Mouse (Mus musculus): ENCODE data around the gene Mapk8ip2. TPM values are rescaled to one million over a fixed set of nuclear protein-coding genes. Genes with fewer than 3 reads are reported as not detected.

The Mapk8ip2 gene
- total RNA-seq, 4 experiments from 2014 or later = 14.3 to 19.0 (median 15.0) TPM

DNA sequence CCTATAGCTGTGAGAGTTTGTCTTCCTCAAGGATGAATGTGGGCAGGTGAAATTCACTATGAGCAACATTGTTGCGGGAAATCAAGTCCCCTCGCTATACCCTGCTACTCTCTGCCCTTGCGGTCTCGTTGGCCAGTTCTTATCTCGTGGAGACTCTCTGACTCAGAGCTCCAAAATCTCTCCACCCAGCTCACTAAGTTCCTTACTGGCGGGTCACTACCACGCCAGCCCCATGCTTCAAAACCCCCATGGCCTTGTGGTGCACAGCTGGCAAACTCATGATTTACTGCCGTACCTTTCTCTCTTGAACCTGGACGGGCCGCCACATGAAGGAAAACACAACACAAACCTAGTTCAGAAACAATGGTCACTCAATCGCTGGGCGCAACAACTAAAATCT is 34.5 kb downstream of the Mapk8ip2 start:
- DNase-seq = no peak

DNA sequence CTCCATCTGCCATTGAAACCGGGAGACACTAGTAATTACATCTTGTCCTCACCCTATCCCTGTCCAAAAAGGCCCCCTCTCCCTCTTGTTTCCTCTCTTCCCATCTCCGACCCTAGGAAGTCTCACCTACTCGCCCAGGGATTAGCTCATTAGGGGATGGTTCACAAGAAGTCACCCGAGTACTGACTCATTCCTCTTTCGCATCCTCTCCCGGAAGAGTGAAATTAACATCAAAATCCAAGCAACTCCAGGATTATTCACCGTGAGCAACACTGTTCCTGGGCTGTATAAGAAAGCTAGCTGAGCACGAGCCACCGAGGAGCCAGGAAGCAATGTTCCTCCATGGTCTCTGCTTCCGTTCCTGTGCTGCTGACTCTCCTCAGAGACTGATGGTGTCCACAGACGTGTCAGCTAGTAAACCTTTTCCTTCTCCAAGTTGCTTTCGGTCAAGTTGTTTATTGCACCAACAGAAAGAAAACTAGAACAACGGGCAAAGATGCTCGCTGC is 35.0 kb downstream of the Mapk8ip2 start:
- DNase-seq = no peak

DNA sequence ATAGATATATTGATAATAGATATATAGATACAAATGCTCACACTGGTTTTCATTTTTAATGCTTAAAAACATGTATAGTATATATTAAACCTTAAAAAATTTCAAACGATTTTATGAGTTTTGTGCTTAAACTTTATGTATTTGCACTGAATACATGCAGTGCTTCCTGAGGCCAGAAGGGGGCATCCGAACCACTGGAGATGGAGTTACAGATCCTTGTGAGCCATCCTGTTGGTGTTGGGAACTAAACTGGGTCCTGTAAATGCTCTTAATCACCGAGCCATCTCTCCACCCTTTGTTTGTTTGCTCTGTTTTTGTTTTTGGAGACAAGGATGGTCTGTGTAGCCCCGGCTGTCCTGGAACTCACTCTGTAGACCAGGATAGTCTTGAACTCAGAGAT is 41.3 kb downstream of the Mapk8ip2 start:
- no peak for DNase-seq

DNA sequence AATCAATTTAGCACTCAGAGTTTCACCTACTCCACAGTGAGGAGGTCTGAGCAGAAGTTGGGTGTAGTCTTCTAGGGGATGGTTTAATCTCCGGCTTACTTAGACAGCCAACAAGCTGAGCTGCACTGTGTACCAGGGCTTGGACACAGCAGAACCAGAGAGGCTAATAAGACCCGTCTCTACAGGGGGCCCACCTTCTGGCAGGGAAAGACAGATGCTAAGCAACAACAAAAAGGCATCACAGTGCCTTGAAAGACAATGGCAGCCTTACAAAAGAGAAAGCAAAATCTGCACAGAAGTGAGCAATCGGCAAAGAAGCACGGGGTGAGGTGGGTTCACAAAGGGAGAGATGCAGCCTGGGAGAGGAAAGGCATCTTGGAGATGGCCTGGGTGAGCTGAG is 42.4 kb downstream of the Mapk8ip2 start:
- DNase-seq = no peak

DNA sequence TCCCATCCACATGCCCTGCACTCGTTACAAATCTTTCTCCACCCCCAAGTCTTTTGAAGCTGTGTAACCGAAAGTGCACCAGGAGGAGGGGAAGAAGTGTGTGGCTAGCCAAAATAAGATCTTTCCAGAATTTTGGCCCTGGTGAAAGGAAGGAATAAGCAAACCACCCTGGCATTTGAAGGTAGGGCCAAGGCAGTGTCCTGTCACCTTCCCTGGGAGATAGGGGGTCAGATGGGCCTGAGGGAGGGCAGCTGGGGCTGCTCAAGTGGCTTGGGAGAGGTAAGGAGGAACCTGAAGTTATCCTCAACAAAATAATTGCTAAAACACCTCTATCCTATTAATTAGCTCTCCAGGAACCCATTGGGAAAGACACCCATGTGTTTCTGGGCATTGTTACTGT is 43.1 kb downstream of the Mapk8ip2 start:
- no peak for DNase-seq

DNA sequence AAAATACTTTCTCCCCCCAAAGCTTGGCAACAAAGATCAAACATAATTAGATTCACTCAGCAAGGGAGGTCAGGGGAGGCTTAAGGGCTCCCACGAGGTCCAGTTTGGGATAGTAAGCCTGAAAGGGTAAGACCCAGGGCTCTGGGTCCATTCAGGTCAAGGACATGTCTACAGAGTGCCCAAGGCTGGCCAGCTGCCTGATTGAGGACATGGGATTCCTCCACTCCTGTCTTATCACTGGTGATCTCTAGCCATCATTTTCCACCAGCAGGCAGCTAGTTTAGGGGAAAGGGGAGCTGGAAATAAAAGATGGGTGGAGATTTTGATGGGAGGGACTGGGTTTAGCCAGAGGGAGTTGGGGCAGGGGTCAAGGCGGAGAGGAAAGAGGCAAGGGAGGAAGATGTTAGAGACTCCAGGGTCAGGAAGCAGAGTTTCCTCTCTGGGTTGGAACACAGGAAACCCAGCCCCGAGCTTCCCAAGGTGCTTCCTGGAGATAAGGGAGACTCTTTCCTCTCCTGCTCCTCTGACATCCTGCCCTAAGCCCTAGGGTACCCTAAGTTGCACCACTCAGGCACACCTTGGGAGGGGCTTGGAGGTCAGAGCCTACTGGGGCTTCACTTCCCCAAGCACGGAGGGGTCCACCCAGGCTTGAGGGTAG is 43.8 kb downstream of the Mapk8ip2 start:
- peak; percentile 66 for DNase-seq

DNA sequence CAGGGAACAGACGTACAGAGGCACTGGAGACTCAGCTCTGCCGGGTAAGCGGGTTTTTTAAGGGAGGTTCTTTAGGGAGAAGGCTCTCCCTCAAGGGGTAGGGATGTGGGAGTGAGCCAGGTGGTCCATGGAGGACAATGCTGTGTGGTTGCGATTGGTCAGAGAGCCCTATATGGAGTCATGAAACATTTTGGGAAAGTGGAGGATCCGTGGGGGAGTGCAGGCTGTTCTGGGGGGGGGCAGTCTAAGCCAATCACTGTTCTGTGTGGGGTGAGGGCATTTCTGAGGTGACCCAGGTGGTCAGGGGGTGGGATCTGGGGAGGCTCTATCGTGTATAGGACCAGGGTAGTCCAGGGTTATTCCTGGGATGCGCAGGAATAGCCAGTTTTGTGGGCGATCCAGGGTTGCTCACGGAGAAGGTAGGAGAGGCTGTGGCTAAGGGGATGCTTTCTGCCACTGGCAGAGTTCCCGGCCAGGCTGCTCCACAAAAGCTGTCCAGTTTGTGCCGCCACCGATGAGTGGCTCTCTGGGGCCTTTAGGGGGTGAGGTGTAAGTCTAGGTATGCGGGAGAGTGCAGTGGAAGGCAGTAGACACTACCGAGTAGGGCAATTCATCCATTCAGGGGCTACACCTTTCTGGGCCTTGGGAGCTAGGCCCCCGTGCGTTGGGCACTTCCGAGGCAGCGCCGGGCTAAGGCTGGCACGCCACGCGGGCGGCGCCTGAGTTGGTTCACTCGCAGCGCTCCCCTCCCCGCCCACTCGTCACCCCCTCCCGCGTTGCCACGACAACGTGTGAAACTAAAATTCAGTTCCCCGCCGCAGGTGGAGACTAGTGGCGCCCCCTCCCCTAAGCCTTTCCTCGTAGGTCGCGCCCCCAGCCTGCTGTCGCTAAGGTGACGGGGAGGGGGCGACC is 44.6 kb downstream of the Mapk8ip2 start:
- no peak for DNase-seq

DNA sequence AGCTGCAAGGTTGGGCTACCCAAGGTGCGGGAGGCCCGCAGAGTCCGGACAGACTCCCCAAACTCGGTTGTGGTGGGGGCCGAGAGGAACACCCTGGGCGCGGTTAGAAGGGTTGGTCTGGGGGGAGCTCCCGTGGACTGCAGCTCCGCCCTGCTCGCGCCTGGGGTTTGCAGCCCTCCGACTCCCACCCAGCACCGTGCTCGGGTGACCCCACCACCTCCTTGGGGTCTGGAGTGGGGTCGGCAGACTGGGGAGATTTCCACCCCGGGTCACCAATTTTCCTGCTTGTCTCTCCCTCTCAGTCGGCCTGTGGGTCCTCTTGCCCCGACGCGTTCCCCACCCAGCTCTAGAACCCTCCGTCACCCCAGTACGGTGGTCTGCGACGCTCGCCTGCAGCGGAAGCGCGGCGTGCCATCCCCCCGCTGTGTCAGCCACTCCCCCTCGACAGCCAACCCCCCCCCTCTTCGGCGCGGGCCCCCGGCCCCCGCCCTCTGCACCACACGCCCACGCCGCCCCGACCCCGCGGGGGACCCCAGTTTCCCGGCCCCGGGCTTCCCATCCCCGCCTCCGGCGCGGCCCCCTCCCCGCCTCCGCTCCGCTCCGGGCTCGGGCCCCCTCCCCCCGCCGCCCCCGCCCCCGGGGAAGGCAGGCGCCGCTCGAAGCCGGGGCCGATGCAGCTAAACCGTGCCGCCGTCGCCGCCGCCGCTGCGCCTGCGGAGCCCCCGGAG is 45.4 kb downstream of the Mapk8ip2 start, which contains the start of gene Shank3:
Gene Shank3 (plus strand): TSS at position 663 of the 728 bp plus-strand sequence.
- no peak for DNase-seq

DNA sequence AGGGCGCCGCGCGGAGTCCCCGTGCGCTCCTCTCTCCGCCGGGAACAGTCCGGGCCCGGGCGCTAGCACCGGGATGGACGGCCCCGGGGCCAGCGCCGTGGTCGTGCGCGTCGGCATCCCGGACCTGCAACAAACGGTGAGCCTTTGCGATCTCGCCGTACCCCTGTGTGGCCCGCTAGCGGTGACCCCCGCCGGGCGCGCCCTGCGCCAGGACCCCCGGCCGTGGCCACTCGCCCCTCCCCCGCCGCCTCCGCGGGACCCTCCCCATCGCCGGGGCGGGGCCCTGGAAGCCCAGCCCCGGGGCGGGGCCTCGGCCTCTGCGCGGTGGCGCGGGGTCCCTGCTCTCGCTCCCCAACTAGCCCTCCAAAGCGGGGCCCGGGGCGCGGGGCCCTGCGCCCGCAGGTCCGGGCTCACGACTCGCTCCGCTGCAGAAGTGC is 46.1 kb downstream of the Mapk8ip2 start:
- DNase-seq = no peak

DNA sequence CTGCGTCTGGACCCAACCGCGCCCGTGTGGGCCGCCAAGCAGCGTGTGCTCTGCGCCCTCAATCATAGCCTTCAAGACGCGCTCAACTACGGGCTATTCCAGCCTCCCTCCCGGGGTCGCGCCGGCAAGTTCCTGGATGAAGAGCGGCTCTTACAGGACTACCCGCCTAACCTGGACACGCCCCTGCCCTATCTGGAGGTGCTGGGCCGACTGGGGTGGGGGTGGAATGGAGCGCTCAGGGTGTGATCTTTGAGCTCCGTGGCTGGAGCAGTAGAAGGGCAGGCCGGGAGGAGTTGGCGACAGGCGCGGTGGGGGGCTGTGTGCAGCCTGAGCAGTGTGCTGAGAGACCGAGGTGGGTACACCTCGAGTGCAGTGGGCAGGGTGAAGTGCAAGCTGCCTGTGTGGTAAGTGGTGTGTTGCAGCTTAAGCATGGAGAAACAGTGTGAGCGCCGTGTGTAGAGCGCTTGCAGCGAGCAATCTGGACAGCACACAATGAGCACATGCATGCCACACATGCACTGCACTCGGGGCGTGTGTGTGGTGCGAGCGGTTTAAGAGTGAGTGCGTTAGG is 46.6 kb downstream of the Mapk8ip2 start:
- DNase-seq = no peak

DNA sequence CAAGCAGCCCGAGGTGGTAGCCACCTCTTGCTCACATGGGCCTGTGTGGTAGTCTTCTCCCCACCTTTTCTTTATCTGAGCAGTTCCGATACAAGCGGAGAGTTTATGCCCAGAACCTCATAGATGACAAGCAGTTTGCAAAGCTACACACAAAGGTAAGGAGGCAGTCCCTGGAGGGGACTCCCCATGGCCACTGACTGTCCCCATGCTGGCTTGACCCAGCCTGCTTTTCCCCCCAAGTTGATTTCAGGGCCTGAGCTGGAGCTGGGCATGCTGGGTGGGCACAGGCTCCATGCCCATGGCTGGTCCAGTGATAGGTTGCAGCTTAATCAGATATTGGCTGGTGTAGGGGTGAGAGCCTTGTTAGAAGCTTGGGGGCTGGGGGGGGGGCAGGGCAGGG is 47.6 kb downstream of the Mapk8ip2 start:
- no peak for DNase-seq

DNA sequence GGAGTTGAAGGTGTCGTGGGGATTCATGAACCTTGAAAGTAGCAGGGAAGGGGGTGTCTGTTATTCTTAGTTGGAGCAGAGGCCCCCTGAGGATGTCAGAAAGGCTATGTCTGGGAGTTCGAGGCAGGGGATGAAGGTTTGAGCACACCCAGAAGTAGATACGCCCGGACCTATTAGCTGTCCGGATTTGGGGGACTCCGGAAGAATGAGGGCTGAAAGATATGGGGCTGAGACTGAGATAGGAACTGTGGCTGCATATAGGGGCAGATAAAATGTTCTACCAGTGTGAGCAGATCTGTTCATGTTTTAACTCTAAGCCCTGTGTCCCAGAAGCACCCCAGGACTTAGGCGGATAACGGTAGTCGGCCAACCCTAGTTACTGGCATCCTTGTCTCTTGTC is 51.1 kb downstream of the Mapk8ip2 start:
- DNase-seq = no peak

DNA sequence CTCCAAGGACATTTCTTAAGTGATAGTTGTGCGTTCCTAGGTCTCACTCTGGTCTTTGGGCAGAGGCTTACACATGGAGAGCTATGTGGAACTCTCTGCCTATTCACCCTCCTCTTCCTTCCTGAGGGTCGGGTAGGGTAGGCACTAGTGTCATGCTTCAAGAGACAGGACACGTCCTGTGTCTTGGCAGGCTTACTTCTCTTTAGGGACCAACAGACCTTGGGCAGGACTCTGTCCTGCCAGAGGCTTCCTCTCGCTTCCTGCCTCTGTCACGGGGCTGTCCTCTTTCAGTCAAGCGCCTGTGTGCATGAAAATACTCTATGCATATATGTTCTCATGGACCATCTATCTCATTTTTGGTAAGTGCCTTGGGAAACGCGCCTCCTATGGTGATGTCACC is 54.0 kb downstream of the Mapk8ip2 start:
- no peak for DNase-seq

DNA sequence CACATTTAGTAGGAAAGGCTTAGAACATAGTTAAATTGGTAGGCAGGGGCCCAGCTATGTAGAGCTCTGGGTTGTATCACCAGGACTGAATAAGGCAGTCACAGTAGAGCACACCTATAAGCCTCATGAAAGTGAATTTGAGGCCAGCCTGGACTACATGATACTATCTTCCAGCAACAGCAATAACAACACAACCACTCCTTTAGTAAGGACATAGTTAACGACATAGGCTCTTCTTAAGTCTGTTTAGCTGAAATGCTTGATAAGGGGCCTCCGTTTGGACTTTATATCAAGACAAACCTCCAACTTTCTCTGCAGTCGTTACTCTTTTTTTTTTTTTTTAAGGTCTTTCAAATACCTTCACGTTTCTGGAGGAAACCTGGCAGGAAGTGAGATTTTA is 59.0 kb downstream of the Mapk8ip2 start:
- no peak for DNase-seq

Other genes with a start within 250 kb of the Mapk8ip2 start
- 10 to 100 TPM; 46.8 to 89.2 (median 66.8) TPM for gene Ppp6r2, start 242.4 kb upstream of the Mapk8ip2 start, total RNA-seq (2022)
- 100 to 1,000 TPM in 2 of 4 experiments, 10 to 100 TPM in 2; 90.8 to 127 (median 101) TPM for gene Sbf1, start 138.6 kb upstream of the Mapk8ip2 start, total RNA-seq (2022)
- gene Adm2, start 131.2 kb upstream of the Mapk8ip2 start, total RNA-seq (2022) = not detected
- gene Miox, start 119.5 kb upstream of the Mapk8ip2 start, total RNA-seq (2022) = 1 to 10 TPM in 2 of 4 experiments, not detected in 2; 1.4 TPM
- 10 to 100 TPM; 44.4 to 57.5 (median 48.6) TPM for gene Lmf2, start 98.3 kb upstream of the Mapk8ip2 start, total RNA-seq (2022)
- 10 to 100 TPM; 79.1 to 93.1 (median 87.8) TPM for gene Ncaph2, start 98.2 kb upstream of the Mapk8ip2 start, total RNA-seq (2022)
- gene Sco2, start 80.1 kb upstream of the Mapk8ip2 start, total RNA-seq (2022) = 10 to 100 TPM; 18.7 to 28.6 (median 24.6) TPM
- gene Tymp, start 76.9 kb upstream of the Mapk8ip2 start, total RNA-seq (2022) = under 1 TPM; 0.22 to 0.73 (median 0.51) TPM
- gene Odf3b, start 74.6 kb upstream of the Mapk8ip2 start, total RNA-seq (2022) = under 1 TPM; 0.34 to 0.73 (median 0.43) TPM
- under 1 TPM in 1 of 4 experiments, not detected in 3; 0.09 TPM for gene Klhdc7b, start 69.0 kb upstream of the Mapk8ip2 start, total RNA-seq (2022)
- not detected for gene Syce3, start 43.4 kb upstream of the Mapk8ip2 start, total RNA-seq (2022)
- 10 to 100 TPM in 3 of 4 experiments, 1 to 10 TPM in 1; 6.3 to 68.6 (median 53.1) TPM for gene Cpt1b, start 28.1 kb upstream of the Mapk8ip2 start, total RNA-seq (2022)
- 1 to 10 TPM; 1.1 to 2.3 (median 1.9) TPM for gene C730034F03Rik, start 24.3 kb upstream of the Mapk8ip2 start, total RNA-seq (2022)
- 1 to 10 TPM in 2 of 4 experiments, not detected in 2; 1.2 to 1.5 TPM for gene Gm44502, start 24.2 kb upstream of the Mapk8ip2 start, total RNA-seq (2022)
- gene Chkb, start 24.0 kb upstream of the Mapk8ip2 start, total RNA-seq (2022) = 10 to 100 TPM; 47.0 to 76.2 (median 66.7) TPM
- 10 to 100 TPM; 16.9 to 32.5 (median 21.6) TPM for gene Arsa, start 23.5 kb downstream of the Mapk8ip2 start, total RNA-seq (2022)
- gene Shank3, start 45.7 kb downstream of the Mapk8ip2 start, total RNA-seq (2022) = 10 to 100 TPM; 29.1 to 61.2 (median 42.8) TPM
- 1 to 10 TPM in 1 of 4 experiments, under 1 TPM in 3; 0.17 to 1.4 (median 0.71) TPM for gene Acr, start 114.4 kb downstream of the Mapk8ip2 start, total RNA-seq (2022)
- 10 to 100 TPM in 3 of 4 experiments, 1 to 10 TPM in 1; 9.4 to 20.8 (median 15.1) TPM for gene Rabl2, start 138.0 kb downstream of the Mapk8ip2 start, total RNA-seq (2022)

All from adrenal gland, adult 8-10 months (tissue).